Mouse (Mus musculus) neural tube, embryonic 10.5 days (tissue): ENCODE data around the gene Ifngr2.
A peak's percentile ranks its signal among the peaks of the same experiment; 100 is the strongest.

Experiments
- DNase-seq: peaks from one replicate; pipeline ENCODE4 v3.0.0-alpha.2; 2017; ENCODE audit warnings: low spot score; ENCODE audit errors: extremely low spot score

The Ifngr2 gene

DNA sequence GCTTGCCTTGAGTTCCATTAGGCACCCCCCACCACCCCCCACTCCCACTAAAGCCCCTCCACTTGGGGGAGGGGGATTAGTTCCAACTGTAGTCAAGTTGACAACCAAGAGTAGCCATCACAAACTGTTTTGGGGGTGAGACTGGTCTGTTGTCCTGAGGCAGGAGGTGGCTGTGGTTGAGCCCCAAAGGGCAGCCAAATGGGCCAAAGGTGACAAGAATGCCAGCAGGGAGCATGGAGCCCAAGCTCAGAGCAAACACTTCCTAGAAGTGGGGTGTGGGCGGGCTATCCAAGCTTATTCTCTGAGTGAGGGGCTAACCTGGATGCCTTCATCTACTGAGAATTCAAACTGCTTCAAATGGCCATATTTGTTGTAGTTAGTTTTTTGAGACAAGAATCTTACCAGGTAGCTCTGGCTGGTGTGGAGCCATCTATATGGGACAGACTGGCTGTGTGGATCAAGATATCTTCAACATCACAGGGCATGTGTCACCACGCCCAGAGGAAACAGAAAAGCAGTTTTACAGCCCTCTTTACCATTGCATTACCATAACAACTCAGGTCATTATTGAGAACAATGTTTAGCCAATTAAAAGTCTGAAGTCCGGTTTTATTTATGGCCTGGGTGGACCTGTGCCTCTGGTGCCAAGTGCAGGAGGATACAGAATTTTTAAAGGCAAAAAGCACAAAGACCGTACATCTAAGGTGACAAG is 17.9 kb downstream of the Ifngr2 start:
- no peak for DNase-seq

DNA sequence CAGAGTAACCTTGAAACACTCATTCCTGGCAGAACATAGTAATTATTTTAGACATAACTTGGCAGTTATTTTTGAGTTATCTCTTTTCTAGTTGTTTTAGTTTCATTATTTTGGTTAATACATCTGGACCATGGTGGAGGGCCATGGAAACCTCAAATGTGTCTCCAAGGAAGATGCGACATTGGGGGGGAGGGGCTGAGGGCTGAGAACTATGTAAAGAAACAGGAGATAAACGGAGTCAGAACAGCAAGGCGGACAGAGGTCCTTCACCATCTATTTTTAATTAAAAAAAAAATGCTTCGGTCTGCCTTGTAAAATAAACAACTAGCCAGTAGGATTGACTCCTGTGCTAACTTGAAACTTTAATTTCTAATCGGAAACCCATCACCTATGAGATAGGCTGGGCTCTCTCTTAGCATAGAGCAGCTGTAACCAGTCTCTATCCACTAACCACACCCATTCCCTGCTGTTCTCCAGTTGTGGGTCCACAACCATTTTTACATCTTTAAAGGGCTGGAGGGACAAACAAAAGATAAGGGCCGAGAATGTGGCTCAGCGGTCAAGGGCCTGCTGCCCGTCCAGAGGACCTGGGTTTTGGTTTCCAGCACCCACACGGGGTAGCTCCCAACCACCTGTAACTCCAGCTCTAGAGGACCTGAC is 18.6 kb downstream of the Ifngr2 start:
- DNase-seq: no peak

GRCm38 (mm10) chr16:91566002-91566401 is 19.1 kb downstream of the Ifngr2 start:
- no peak for DNase-seq

GRCm38 (mm10) chr16:91568960-91569359 is 22.1 kb downstream of the Ifngr2 start:
- no peak for DNase-seq

DNA sequence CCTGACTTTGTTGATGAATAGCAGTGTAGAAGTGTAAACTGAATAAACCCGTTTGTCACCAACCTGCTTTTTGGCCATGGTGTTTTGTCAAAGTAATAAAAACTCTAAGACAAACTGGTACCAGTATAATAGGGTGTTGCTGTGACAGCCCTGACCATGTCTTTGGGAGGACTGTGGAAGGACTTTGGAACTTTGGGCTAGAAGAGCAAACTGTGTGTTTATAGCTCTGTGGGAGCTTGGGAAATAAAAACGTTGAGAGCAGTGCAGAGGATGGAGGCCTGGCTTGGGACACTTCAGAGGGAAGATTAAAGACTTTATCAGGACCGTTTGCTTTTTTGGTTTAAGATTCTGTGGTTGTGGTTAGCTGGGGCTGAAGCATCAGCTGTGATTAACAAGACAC is 24.2 kb downstream of the Ifngr2 start:
- DNase-seq: no peak

DNA sequence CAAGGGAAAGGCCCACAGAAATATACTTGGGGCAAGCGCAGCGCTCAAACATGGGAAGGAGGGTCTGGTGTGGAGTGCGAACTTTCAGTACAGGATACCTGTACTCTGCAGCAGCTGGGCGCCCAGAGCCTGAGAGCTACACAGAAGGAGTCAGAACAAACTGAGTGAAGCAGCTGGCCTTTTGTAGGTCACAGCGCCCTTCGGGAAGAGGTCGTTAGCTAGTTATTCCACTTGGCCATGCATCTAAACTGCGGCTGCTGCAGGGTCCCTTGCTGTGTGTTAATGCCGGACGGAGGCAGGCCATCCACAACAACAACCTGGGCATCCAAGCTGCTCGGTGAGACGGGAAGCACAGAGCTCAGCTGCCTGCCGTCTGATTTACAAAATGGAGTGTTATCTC is 28.3 kb downstream of the Ifngr2 start:
- no peak for DNase-seq

DNA sequence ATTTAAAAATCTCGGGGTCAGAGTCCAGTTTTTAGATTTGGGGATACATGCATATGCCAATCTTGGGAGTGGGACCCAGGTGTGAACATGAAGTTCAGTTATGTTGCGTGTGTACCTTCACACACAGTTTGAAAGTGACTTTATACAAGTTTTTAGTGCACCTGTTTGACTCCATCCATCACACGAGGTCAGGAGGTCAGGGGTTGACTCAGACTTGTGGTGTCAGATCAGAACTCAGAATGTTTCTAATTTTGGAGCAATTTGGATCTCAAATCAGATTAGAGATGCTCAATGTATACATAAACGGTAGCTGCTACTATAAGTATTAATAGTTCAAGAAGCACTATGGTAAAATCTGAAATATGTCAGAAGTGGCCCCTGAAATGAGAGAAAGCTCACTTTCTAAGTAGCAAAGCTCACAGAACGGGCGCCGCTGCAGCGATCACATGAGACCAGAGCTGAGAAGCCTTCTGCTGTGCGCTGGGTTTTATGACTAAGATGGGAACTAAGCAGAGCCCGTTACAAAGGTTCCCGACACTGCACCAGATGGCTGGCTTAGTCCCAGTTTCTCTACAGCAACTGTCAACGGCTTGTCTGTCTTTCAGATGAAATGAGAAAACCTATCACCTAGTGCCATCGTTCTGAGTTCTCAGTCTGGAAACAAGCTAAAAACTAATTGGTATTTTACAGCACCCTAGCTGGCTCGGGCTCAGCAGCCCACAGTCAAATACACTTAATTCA is 32.3 kb downstream of the Ifngr2 start:
- DNase-seq: no peak

DNA sequence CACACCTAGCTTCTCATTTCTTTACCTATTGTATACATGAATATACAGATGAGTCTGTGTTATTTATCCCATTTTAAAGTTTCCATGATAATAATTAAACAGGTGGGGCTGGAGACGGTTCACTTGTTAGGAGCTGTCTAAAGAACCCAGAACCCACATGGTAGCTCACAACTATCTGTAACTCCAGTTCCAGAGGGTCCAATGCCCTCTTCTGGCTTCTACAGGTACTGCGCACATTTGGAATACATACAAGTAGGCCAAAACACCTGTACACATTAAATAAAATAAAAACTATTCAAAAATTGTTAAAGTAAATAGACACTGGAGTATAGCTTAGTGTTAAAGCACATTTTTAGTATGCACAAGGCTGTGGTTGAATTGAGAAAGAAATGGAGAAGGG is 35.4 kb downstream of the Ifngr2 start:
- DNase-seq: peak; percentile 37

GRCm38 (mm10) chr16:91585617-91586016 is 38.7 kb downstream of the Ifngr2 start:
- no peak for DNase-seq

GRCm38 (mm10) chr16:91586244-91586643 is 39.4 kb downstream of the Ifngr2 start:
- no peak for DNase-seq

- no peak for DNase-seq
Observed at GRCm38 (mm10) chr16:91587730-91588453, 41.0 kb downstream of the Ifngr2 start.

GRCm38 (mm10) chr16:91588703-91589102 is 41.8 kb downstream of the Ifngr2 start:
- no peak for DNase-seq

GRCm38 (mm10) chr16:91592162-91592561 is 45.3 kb downstream of the Ifngr2 start:
- no peak for DNase-seq

- no peak for DNase-seq
Observed at GRCm38 (mm10) chr16:91593262-91593661, 46.4 kb downstream of the Ifngr2 start.

DNA sequence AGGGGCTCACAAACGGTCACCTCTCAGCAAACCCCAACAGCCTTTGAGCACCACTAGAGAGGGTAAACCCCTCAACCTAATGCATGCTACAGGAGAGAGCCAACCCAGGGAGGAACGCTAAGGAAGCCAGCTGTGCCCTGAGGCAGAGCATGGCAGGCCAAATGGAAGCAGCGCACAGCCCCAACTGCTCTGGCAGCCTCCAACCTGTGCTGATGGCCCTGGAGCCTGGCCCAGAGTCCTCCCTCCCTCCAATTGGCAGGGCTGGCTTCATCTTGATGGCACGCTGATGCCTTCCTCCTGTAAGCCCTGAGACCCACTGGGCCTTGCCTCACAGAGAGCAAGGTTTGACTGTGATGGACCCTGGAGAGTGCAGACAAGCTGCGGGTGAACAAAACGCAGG is 48.2 kb downstream of the Ifngr2 start:
- DNase-seq: no peak

GRCm38 (mm10) chr16:91596397-91596778 is 49.5 kb downstream of the Ifngr2 start:
- DNase-seq: no peak

DNA sequence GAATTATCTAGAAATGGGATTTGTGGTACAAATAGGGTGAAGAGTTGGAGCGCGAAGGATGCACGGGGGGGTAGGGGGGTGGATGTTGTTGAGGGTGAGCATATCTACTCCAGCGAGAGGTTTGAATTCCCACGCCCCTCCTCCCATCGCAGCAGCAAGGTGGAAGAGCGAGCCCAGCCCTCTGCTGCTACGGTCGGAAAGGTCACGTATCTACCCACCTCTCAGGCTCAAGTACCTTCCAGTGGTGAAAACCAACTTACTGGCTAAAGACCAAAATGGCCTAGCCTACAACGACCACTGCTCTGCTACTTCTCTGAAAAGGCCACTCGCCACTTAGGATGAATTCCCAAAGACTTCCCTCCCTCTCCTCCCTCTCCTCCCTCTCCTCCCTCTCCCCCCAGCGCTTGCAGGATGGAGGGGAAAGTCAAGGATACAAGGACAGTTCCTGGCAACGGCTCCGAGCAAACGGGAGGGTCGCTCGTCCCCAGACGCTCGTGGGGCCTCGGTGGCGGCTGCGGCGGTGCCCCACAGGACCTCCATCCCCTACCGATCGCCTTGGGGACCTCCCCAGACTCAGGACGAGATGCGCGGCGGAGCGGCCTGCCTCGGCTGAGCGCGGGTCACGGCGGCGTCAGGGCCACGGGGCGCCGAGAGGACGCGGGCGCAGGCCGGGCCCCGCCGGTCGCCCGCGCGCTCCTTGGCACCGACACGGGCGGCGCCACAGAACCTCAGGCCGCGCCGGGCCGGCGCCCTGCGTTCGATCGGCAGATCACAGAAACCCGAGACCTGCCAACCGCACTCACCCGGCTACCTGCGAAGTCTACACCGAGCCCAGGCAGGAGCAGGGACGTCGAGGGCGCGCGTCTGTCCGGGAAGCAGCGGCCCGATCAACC is 50.2 kb downstream of the Ifngr2 start:
- peak; percentile 73 for DNase-seq

- peak; percentile 96 for DNase-seq
Observed at GRCm38 (mm10) chr16:91597672-91598010, 50.8 kb downstream of the Ifngr2 start, which contains the start of gene Tmem50b. Gene Tmem50b, minus strand, starts transcription at chr16:91597800.

DNA sequence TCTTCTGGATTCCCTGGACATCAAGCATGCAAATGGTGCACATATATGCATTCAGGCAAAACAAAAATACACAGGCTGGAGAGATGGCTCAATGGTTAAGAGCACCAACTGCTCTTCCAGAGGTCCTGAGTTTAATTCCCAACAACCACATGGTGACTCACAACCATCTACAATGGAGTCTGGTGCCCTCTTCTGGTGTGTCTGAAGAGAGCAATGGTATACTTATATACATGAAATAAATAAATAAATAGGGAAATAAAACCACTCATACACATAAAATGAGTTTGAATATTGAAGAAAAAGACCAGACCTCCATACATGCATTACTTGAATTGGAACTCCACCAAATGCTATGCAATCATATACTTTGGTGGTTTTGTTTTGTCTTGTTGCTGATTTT is 52.4 kb downstream of the Ifngr2 start:
- DNase-seq: no peak

- DNase-seq: no peak
Observed at GRCm38 (mm10) chr16:91601081-91601480, 54.2 kb downstream of the Ifngr2 start.

- DNase-seq: no peak
Observed at GRCm38 (mm10) chr16:91601693-91602092, 54.8 kb downstream of the Ifngr2 start.
